Mouse (Mus musculus) B cell, adult 2 months (primary cell): ENCODE data around the gene Kcnip4.
A peak's percentile ranks its signal among the peaks of the same experiment; 100 is the strongest.

Source experiments
- DNase-seq, 2 experiments: peaks; one replicate each; pipeline ENCODE4 v3.0.0; 2022

Kcnip4 gene

DNA sequence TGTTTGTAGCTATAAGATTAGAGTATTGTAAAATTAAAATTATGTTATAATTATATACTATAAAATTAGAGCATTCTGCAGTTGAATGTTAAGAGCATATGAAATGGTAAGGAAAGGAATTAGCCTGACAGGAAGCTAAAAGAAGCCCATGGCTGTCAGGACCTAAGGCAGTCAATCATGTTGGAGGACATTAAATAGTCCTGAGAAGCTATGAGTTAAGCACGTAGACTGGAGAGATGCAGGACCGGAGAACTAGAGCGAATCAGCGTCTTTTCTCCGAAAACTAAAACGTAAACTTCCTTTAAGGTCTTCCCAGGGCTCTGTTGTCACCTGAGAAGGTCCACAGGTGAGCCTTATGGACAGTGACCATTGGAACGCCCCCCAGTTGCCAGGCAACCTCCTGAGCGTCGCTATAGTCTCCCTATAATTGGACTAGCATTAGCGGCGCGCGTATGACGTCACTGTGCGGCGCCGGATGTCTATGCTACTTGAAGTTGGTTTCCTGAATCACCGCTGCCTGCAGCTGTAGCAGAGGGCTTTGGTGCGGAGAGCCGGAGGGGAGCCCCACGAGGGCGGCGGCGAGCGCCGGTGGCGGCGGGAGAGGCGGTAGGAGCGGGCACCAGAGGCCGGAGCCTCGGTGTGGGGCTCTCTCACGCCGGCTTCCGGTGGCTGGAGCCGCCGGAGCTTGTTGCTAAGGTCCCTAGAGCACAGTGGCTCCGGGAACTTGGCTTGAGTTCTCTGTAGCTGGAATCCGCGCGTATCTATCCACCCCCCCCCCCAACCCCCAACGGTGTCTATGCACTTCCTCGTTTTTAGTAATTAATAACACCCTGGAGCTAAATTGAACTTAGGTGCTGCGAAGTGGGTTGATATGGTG, 1152.6 kb downstream of the Kcnip4 start:
- peak; percentile 96 for DNase-seq

DNA sequence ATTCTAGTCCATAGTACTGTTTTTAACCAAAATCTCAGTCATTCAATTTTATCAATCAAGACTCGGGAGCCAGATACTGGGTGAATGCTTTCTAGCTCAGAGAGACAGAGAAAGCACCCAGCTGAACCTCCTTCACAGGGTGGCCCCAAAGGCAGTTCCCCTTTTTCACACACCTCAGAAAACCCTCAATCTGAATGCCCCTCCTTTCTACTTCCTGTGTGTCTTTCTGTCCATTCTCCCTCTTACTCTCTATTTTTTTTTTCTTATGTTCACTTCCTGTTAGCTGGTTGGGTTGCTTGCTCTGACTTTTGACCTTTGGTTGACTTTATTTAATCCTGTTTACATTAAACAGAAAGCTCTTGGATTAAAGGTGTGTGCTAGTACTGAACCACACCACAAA, 1175.4 kb downstream of the Kcnip4 start:
- peak; percentile 12 to 28 for DNase-seq

GRCm38 (mm10) chr5:48345983-48346648, 1178.6 kb downstream of the Kcnip4 start:
- DNase-seq, result no peak

DNA sequence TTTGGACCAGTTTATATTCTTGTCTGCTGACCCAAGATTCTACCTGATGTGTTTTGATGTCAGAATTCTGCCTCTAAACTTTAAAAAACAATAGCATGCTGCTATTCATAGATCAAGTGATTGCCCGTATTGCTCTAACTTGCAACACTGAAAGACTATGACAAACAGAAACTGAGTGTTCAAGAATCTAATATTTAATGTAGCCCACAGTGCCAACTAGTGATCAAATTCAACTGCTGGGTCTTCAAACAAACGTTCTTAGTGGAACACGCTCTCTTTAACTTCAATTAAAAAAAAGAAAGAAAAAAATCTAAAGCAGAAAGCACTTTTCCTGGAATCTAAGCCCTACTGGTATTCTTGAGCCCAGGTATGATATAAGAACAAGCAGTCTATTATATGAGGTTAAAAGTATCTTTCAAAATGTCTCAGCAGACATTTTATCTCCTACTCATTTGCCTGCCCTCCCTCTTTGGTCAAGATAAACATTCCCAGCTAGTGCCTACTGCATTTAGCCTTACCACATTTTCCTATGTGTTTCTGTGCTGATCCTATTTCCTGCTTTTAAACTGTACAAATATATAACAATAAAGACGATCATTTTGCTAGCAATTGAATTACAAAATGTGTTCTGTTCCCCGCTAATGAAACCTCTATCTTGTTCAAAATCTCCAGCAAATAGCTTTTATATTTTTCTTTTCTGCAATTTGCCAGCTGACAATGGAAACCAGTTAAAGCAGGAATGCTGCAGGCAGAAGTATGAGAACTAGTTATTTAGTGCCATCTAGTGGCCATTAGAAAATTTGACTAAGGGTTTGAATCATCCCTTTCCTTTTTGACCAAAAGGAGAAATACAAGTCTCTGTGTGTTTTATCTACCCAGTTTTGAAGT, 1179.4 kb downstream of the Kcnip4 start:
- no peak for DNase-seq

GRCm38 (mm10) chr5:48340808-48341433, 1183.8 kb downstream of the Kcnip4 start:
- DNase-seq, result no peak
